In genomic region chr19:28929034-28929433, GRCm38 (mm10) we compare ENCODE assay signal across 21 mouse cellular contexts. TPM values are rescaled to one million over a fixed set of nuclear protein-coding genes. Genes with fewer than 3 reads are reported as not detected.
DNase-seq lines count a peak whose midpoint lies in the region; ATAC-seq and TF ChIP-seq lines count a peak whose summit lies in the region.
"Had no signal": no experiment of that assay in that cellular context is flagged by ENCODE, and none has a peak within 500 bp of the region (broad histone marks: within the 10 kb centered on the region; RNA-seq: fewer than 3 reads in every experiment).

No protein-coding gene starts in this region.

- H3K27me3 ChIP-seq in stomach, embryonic 15.5 days (replicated peaks) = no peaks in the 10 kb centered on the region
- H3K27me3 ChIP-seq in stomach, postnatal 0 days (ENCODE audit: control insufficient read depth, insufficient read depth, low read length) = no peaks in the 10 kb centered on the region
- H3K27me3 ChIP-seq in kidney, embryonic 16.5 days (ENCODE audit: insufficient read depth, low read length) = no peaks in the 10 kb centered on the region
- H3K27me3 ChIP-seq in liver, embryonic 12.5 days (replicated peaks) = no peaks in the 10 kb centered on the region
- H3K27me3 ChIP-seq in forebrain, postnatal 0 days (ENCODE audit: insufficient read depth, low read length) = no peaks in the 10 kb centered on the region
- no peaks in the 10 kb centered on the region for H3K27me3 ChIP-seq in midbrain, postnatal 0 days (ENCODE audit: insufficient read depth, low read length)
- H3K27me3 ChIP-seq: forebrain, embryonic 15.5 days; hindbrain, embryonic 12.5 days; midbrain, embryonic 12.5 days had no signal

- H3K9ac ChIP-seq in stomach, embryonic 15.5 days = no peak overlapping the region
- H3K9ac ChIP-seq in stomach, postnatal 0 days (ENCODE audit: low read length) = no peak overlapping the region
- no peak overlapping the region for H3K9ac ChIP-seq in kidney, embryonic 16.5 days (replicated peaks; ENCODE audit: low read length)
- no peak overlapping the region for H3K9ac ChIP-seq in liver, embryonic 12.5 days
- H3K9ac ChIP-seq in forebrain, postnatal 0 days = no peak overlapping the region
- H3K9ac ChIP-seq in midbrain, postnatal 0 days (replicated peaks; ENCODE audit: low read length, poor library complexity, severe bottlenecking) = no peak overlapping the region
- H3K9ac ChIP-seq: forebrain, embryonic 15.5 days; hindbrain, embryonic 12.5 days; midbrain, embryonic 12.5 days had no signal

- no peaks in the 10 kb centered on the region for H3K36me3 ChIP-seq in stomach, embryonic 15.5 days
- no peaks in the 10 kb centered on the region for H3K36me3 ChIP-seq in stomach, postnatal 0 days (ENCODE audit: control insufficient read depth, insufficient read depth, low read length)
- no peaks in the 10 kb centered on the region for H3K36me3 ChIP-seq in kidney, embryonic 16.5 days (ENCODE audit: insufficient read depth, low read length)
- H3K36me3 ChIP-seq in liver, embryonic 12.5 days = no peaks in the 10 kb centered on the region
- H3K36me3 ChIP-seq in forebrain, postnatal 0 days (ENCODE audit: insufficient read depth) = no peaks in the 10 kb centered on the region
- no peaks in the 10 kb centered on the region for H3K36me3 ChIP-seq in midbrain, postnatal 0 days (ENCODE audit: insufficient read depth, low read length)
- H3K36me3 ChIP-seq: forebrain, embryonic 15.5 days; hindbrain, embryonic 12.5 days; midbrain, embryonic 12.5 days had no signal

- H3K4me3 ChIP-seq in stomach, embryonic 15.5 days (replicated peaks) = no peak overlapping the region
- no peak overlapping the region for H3K4me3 ChIP-seq in stomach, postnatal 0 days (ENCODE audit: low read depth, low read length)
- H3K4me3 ChIP-seq in kidney, embryonic 16.5 days (ENCODE audit: low read length) = no peak overlapping the region
- H3K4me3 ChIP-seq in liver, embryonic 12.5 days = no peak overlapping the region
- H3K4me3 ChIP-seq in forebrain, postnatal 0 days (ENCODE audit: low read depth, low read length) = no peak overlapping the region
- no peak overlapping the region for H3K4me3 ChIP-seq in midbrain, postnatal 0 days (ENCODE audit: low read depth, low read length)
- H3K4me3 ChIP-seq: erythroblast, embryonic 14.5 days; forebrain, embryonic 15.5 days; hindbrain, embryonic 12.5 days; midbrain, embryonic 12.5 days; myocyte had no signal

- H3K4me2 ChIP-seq in stomach, embryonic 15.5 days = no peak overlapping the region
- no peak overlapping the region for H3K4me2 ChIP-seq in stomach, postnatal 0 days (replicated peaks; ENCODE audit: low read depth)
- no peak overlapping the region for H3K4me2 ChIP-seq in kidney, embryonic 16.5 days (replicated peaks; ENCODE audit: low read depth, low read length)
- H3K4me2 ChIP-seq in liver, embryonic 12.5 days = no peak overlapping the region
- no peak overlapping the region for H3K4me2 ChIP-seq in forebrain, postnatal 0 days (ENCODE audit: low read depth)
- no peak overlapping the region for H3K4me2 ChIP-seq in midbrain, postnatal 0 days (ENCODE audit: low read depth, low read length, poor library complexity, severe bottlenecking)
- H3K4me2 ChIP-seq: forebrain, embryonic 15.5 days; hindbrain, embryonic 12.5 days; midbrain, embryonic 12.5 days had no signal

- H3K9me3 ChIP-seq in stomach, embryonic 15.5 days = no peaks in the 10 kb centered on the region
- no peaks in the 10 kb centered on the region for H3K9me3 ChIP-seq in stomach, postnatal 0 days (ENCODE audit: control insufficient read depth, low read length)
- no peaks in the 10 kb centered on the region for H3K9me3 ChIP-seq in kidney, embryonic 16.5 days (ENCODE audit: low read length)
- no peaks in the 10 kb centered on the region for H3K9me3 ChIP-seq in liver, embryonic 12.5 days (replicated peaks)
- no peaks in the 10 kb centered on the region for H3K9me3 ChIP-seq in forebrain, postnatal 0 days (ENCODE audit: low read length)
- H3K9me3 ChIP-seq in midbrain, postnatal 0 days (ENCODE audit: low read length) = no peaks in the 10 kb centered on the region
- H3K9me3 ChIP-seq: forebrain, embryonic 15.5 days; midbrain, embryonic 12.5 days had no signal

- peak; percentile 35; the same call in 1 of the 2 replicates for ATAC-seq in stomach, embryonic 15.5 days (ENCODE audit: insufficient read depth, low FRiP score, low read depth)
- ATAC-seq in stomach, postnatal 0 days (ENCODE audit: low FRiP score, low TSS enrichment) = no peak
- peak; percentile 91 for ATAC-seq in kidney, embryonic 16.5 days (ENCODE audit: low FRiP score, low TSS enrichment)
- peak; percentile 47; the same call in 1 of the 2 replicates for ATAC-seq in liver, embryonic 12.5 days
- no peak for ATAC-seq in forebrain, postnatal 0 days
- ATAC-seq in midbrain, postnatal 0 days (ENCODE audit: low FRiP score) = no peak
- ATAC-seq: forebrain, embryonic 15.5 days had no signal

- TF ChIP-seq CTCF in stomach, postnatal 0 days (IDR thresholded peaks at IDR 0.05; ENCODE audit: low read depth) = no peak
- no peak for TF ChIP-seq CTCF in forebrain, postnatal 0 days (IDR thresholded peaks at IDR 0.05; ENCODE audit: low read depth)
- TF ChIP-seq CTCF in midbrain, postnatal 0 days (IDR thresholded peaks at IDR 0.05) = no peak

- no peaks in the 10 kb centered on the region for H3K4me1 ChIP-seq in stomach, embryonic 15.5 days
- no peaks in the 10 kb centered on the region for H3K4me1 ChIP-seq in stomach, postnatal 0 days (replicated peaks; ENCODE audit: control insufficient read depth, insufficient read depth)
- no peaks in the 10 kb centered on the region for H3K4me1 ChIP-seq in kidney, embryonic 16.5 days (ENCODE audit: insufficient read depth, low read length)
- H3K4me1 ChIP-seq in liver, embryonic 12.5 days = peaks cover 6% of the 10 kb centered on the region; the same call in 1 of the 2 replicates
- no peaks in the 10 kb centered on the region for H3K4me1 ChIP-seq in forebrain, postnatal 0 days (ENCODE audit: insufficient read depth)
- no peaks in the 10 kb centered on the region for H3K4me1 ChIP-seq in midbrain, postnatal 0 days (ENCODE audit: insufficient read depth, low read length)
- H3K4me1 ChIP-seq: forebrain, embryonic 15.5 days; hindbrain, embryonic 12.5 days; midbrain, embryonic 12.5 days had no signal

- H3K27ac ChIP-seq in stomach, embryonic 15.5 days = no peak overlapping the region
- no peak overlapping the region for H3K27ac ChIP-seq in stomach, postnatal 0 days (replicated peaks)
- H3K27ac ChIP-seq in kidney, embryonic 16.5 days (ENCODE audit: low read length) = no peak overlapping the region
- H3K27ac ChIP-seq in liver, embryonic 12.5 days = no peak overlapping the region
- H3K27ac ChIP-seq in forebrain, postnatal 0 days (ENCODE audit: low read depth, low read length) = no peak overlapping the region
- H3K27ac ChIP-seq in midbrain, postnatal 0 days (ENCODE audit: low read depth, low read length) = no peak overlapping the region
- H3K27ac ChIP-seq: forebrain, embryonic 15.5 days; hindbrain, embryonic 12.5 days; midbrain, embryonic 12.5 days had no signal

- DNase-seq in stomach, postnatal 0 days (ENCODE audit: low spot score) = no peak
- no peak for DNase-seq in forebrain, postnatal 0 days
- no peak for DNase-seq in midbrain, postnatal 0 days (ENCODE audit: low spot score)
- DNase-seq in adrenal gland, postnatal 14 days = no peak
- DNase-seq in lung, postnatal 36 days = no peak
- DNase-seq: adrenal gland, postnatal 10 days; cerebellum, adult 18-20 months; heart, adult 18-20 months; lung, adult 18-20 months; retina, postnatal 1 day; thymus, adult 18-20 months had no signal

- no peak for TF ChIP-seq EP300 in stomach, postnatal 0 days (optimal IDR thresholded peaks at IDR 0.05)

RNA-seq across cellular contexts. Expression of gene Plpp6, which starts 34.7 kb away (rescaled TPM):
- polyA plus RNA-seq in stomach, embryonic 15.5 days (2015; fragmentation: Nextera tagmentation; extraction: Ambion mirVana) = 10.3 and 10.7 TPM in 2 replicates
- polyA plus RNA-seq in stomach, postnatal 0 days (2015; fragmentation: Nextera tagmentation; extraction: Ambion mirVana) = 18.2 and 19.6 TPM in 2 replicates
- polyA plus RNA-seq in kidney, embryonic 16.5 days (2015; fragmentation: Nextera tagmentation; extraction: Ambion mirVana) = 9.8 and 10.3 TPM in 2 replicates
- 2.7 and 3.1 TPM in 2 replicates for polyA plus RNA-seq in liver, embryonic 12.5 days (2016; fragmentation: Nextera tagmentation; extraction: Ambion mirVana)
- 17.6 and 22.6 TPM in 2 replicates for total RNA-seq in forebrain, postnatal 0 days (2014; rRNA removed)
- polyA plus RNA-seq in forebrain, postnatal 0 days (2015; fragmentation: Nextera tagmentation; extraction: Ambion mirVana) = 13.2 and 17.8 TPM in 2 replicates
- 23.3 and 27.8 TPM in 2 replicates for total RNA-seq in midbrain, postnatal 0 days (2014; rRNA removed)
- 17.8 and 20.0 TPM in 2 replicates for polyA plus RNA-seq in midbrain, postnatal 0 days (2015; fragmentation: Nextera tagmentation; extraction: Ambion mirVana)
- 22.8 and 27.4 TPM in 2 replicates for total RNA-seq in adrenal gland, postnatal 14 days (2021)

RNA-seq across cellular contexts. Expression of gene 4430402I18Rik, which starts 38.6 kb away (rescaled TPM):
- 0.85 and 1.9 TPM in 2 replicates for polyA plus RNA-seq in stomach, embryonic 15.5 days (2015; fragmentation: Nextera tagmentation; extraction: Ambion mirVana)
- polyA plus RNA-seq in stomach, postnatal 0 days (2015; fragmentation: Nextera tagmentation; extraction: Ambion mirVana) = 0.84 and 1.3 TPM in 2 replicates
- polyA plus RNA-seq in kidney, embryonic 16.5 days (2015; fragmentation: Nextera tagmentation; extraction: Ambion mirVana) = 3.4 and 4.2 TPM in 2 replicates
- 0.85 and 1.0 TPM in 2 replicates for polyA plus RNA-seq in liver, embryonic 12.5 days (2016; fragmentation: Nextera tagmentation; extraction: Ambion mirVana)
- 1.9 and 2.1 TPM in 2 replicates for total RNA-seq in forebrain, postnatal 0 days (2014; rRNA removed)
- 4.1 and 4.7 TPM in 2 replicates for polyA plus RNA-seq in forebrain, postnatal 0 days (2015; fragmentation: Nextera tagmentation; extraction: Ambion mirVana)
- 2.1 and 3.3 TPM in 2 replicates for total RNA-seq in midbrain, postnatal 0 days (2014; rRNA removed)
- 2.3 and 2.7 TPM in 2 replicates for polyA plus RNA-seq in midbrain, postnatal 0 days (2015; fragmentation: Nextera tagmentation; extraction: Ambion mirVana)
- total RNA-seq in adrenal gland, postnatal 14 days (2021) = 11.4 and 12.2 TPM in 2 replicates
- total RNA-seq: common myeloid progenitor, adult 5-6 weeks; neutrophil, adult 5-6 weeks had no signal
- polyA plus RNA-seq: erythroblast, embryonic 14.5 days had no signal

Comparison
In these comparisons a context has a peak if more than half of its experiments do, and no peak if none do; other contexts are left out.
1. ATAC-seq: peak in stomach, embryonic 15.5 days (single experiment), kidney, embryonic 16.5 days (single experiment) and liver, embryonic 12.5 days (single experiment); none in stomach, postnatal 0 days (single experiment), forebrain, postnatal 0 days (single experiment) and midbrain, postnatal 0 days (single experiment).